Mouse (Mus musculus) forebrain, embryonic 10.5 days (tissue): ENCODE data around the gene Cyb5d1. TPM values are rescaled to one million over a fixed set of nuclear protein-coding genes. Genes with fewer than 3 reads are reported as not detected.
A peak's percentile ranks its signal among the peaks of the same experiment; 100 is the strongest.
"Not testable (repeated sequence)": the region's sequence is repeated elsewhere in the genome, so short reads cannot be mapped to it uniquely, and the experiment has no call there.

Source experiments
- DNase-seq: peaks from one replicate; pipeline ENCODE4 v3.0.0-alpha.2; 2017; ENCODE audit warnings: low spot score; ENCODE audit errors: extremely low spot score
- H3K27ac ChIP-seq: fragments of 300-500 bp; sonication (generic); 2 replicates; pipeline ENCODE4 v1.5.1; 2016; ENCODE audit warnings: mild to moderate bottlenecking
- H3K27me3 ChIP-seq: fragments of 300-500 bp; sonication (generic); 2 replicates; pipeline ENCODE4 v1.6.1; 2016; ENCODE audit warnings: mild to moderate bottlenecking; ENCODE audit not compliant: poor library complexity, severe bottlenecking
- H3K36me3 ChIP-seq: fragments of 300-500 bp; sonication (generic); replicated peaks from 2 replicates; pipeline ENCODE4 v1.6.1; 2016; ENCODE audit warnings: mild to moderate bottlenecking, moderate library complexity
- H3K4me1 ChIP-seq: fragments of 300-500 bp; sonication (generic); 2 replicates; pipeline ENCODE4 v1.6.1; 2016
- H3K4me3 ChIP-seq: fragments of 300-500 bp; sonication (generic); 2 replicates; pipeline ENCODE4 v1.5.1; 2016; ENCODE audit warnings: mild to moderate bottlenecking, moderate library complexity
- H3K9me3 ChIP-seq: fragments of 300-500 bp; sonication (generic); 2 replicates; pipeline ENCODE4 v1.6.1; 2016; ENCODE audit warnings: mild to moderate bottlenecking, moderate library complexity
- WGBS: fragments of 180-500 bp; shearing (Covaris S2); methylation state at CpG from one replicate; pipeline ENCODE4 v1.1.7; 2016; 5-methylcytosine and 5-hydroxymethylcytosine counted together
- polyA plus RNA-seq: library from polyadenylated mRNA; unstranded; fragments of >200 nt; fragmentation: Nextera tagmentation; extraction: Ambion mirVana; gene quantifications from 2 replicates; pipeline ENCODE4 v1.2.1, GENCODE M21; 2016

The Cyb5d1 gene
- polyA plus RNA-seq, 1 experiment from 2014 or later, result 47.3 TPM

DNA sequence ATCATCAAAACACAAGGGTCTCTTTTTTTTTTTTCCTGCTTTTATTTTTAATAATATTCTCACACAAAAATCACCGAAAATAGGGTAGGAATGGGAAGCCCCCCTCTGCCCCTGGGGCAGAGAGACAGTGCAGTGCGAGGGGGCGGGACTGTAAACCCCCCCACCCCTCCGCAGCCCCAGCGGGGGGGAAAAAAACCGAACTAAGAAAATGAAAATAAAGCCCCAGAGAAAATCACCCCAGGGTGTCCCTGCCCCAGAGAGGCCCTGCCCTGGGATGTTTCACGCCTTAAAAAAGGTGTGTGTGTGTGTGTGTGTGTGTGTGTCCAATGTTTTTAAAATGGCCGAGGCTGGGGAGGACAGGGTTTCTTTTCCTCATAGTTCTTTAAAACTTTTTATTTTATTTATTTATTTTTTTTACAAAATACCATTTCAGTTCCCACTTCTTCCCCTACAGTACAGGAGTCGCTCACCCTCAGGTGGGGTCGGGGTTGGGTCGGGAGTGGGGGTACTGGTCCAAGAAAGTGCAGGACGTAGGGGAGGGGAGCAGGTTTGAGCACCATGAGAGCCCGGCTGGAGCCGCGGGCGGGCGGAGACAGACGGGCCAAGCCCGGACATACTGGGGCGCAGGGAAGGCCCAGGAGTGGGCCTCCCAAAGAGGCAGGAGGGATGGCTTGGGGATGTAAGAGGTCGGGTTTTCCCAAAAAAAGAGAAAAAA is 3.2 kb upstream of the Cyb5d1 start:
- no peaks in the 10 kb centered on the region for H3K9me3 ChIP-seq
- 6% methylated on average over 21 of the region's 21 CpGs for WGBS
- peaks cover 44% of the 10 kb centered on the region for H3K36me3 ChIP-seq
- H3K27me3 ChIP-seq, result peaks cover 28% of the 10 kb centered on the region
- H3K4me3 ChIP-seq, result peak overlapping the region; percentile 73
- peak overlapping the region; percentile 81 for H3K27ac ChIP-seq
- peaks cover 66% of the 10 kb centered on the region for H3K4me1 ChIP-seq
- DNase-seq, result peak; percentile 33

GRCm38 (mm10) chr11:69398059-69398458 is 2.6 kb upstream of the Cyb5d1 start, which contains the start of gene Tmem88:
Tmem88 (minus strand) TSS chr11:69398234.
- Histone ChIP-seq H3K27me3 (peaks cover 28% of the 10 kb centered on the region), H3K4me1 (peaks cover 66% of the 10 kb centered on the region), H3K27ac (peak within 1 kb of the TSS; percentile 99), H3K4me3 (peak within 1 kb of the TSS; percentile 73), H3K36me3 (peaks cover 38% of the 10 kb centered on the region), H3K9me3 (no peaks in the 10 kb centered on the region)
- WGBS, result 2% methylated on average over 16 of the region's 16 CpGs
- DNase-seq, result peak; percentile 57

GRCm38 (mm10) chr11:69397581-69398057 is 2.2 kb upstream of the Cyb5d1 start:
- H3K9me3 ChIP-seq, result no peaks in the 10 kb centered on the region

GRCm38 (mm10) chr11:69396772-69397171 is 1.3 kb upstream of the Cyb5d1 start:
- Histone ChIP-seq H3K27ac (peak overlapping the region; percentile 99), H3K27me3 (peaks cover 25% of the 10 kb centered on the region), H3K36me3 (peaks cover 34% of the 10 kb centered on the region), H3K9me3 (no peaks in the 10 kb centered on the region), H3K4me1 (peaks cover 65% of the 10 kb centered on the region), H3K4me3 (peak overlapping the region; percentile 73)
- WGBS, result 21% methylated on average over 11 of the region's 11 CpGs
- DNase-seq, result no peak

More at GRCm38 (mm10) chr11:69397581-69398057, 2.2 kb upstream of the Cyb5d1 start:
- Histone ChIP-seq H3K27me3 (peaks cover 28% of the 10 kb centered on the region), H3K27ac (peak overlapping the region; percentile 81), H3K4me3 (peak overlapping the region; percentile 73), H3K36me3 (peaks cover 37% of the 10 kb centered on the region), H3K4me1 (peaks cover 66% of the 10 kb centered on the region)
- DNase-seq, result peak; percentile 61
- WGBS, result 4% methylated on average over 24 of the region's 24 CpGs

DNA sequence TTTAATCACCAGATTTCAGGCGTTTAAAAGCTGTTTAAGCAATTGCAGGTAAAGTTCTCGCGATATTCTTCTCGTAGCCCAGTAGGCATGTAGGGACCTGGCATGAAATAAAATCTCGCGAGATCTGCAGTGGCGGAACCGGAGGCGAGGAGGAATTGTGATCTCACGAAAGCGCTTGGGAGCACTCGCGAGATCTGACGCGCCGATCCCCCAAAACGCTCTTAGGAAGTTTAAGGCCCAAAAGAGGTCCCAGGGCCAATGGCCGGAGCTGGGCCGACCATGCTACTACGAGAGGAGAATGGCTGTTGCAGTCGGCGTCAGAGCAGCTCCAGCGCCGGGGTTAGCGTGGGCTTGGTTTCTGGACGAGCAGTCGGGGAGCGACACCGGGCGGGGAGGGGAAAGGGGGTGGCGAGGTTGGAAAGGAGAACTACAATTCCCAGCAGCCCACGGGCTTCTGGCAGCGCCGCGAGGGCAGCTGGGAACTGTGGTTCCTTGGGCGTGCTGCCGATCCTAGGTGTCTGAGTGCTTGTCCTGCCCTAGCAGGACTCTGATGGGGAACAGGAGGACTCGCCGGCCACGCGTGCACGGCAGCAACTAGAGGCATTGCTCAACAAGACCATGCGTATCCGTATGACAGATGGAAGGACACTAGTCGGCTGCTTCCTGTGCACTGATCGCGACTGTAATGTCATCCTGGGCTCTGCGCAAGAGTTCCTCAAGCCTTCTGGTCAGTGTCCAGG is 373 bp upstream of the Cyb5d1 start:
- peak; percentile 96 for DNase-seq
- H3K36me3 ChIP-seq, result peaks cover 29% of the 10 kb centered on the region
- peak overlapping the region; percentile 73 for H3K4me3 ChIP-seq
- no peaks in the 10 kb centered on the region for H3K9me3 ChIP-seq
- H3K4me1 ChIP-seq, result peaks cover 55% of the 10 kb centered on the region
- peak overlapping the region; percentile 99 for H3K27ac ChIP-seq
- H3K27me3 ChIP-seq, result peaks cover 16% of the 10 kb centered on the region
- WGBS, result 1% methylated on average over 48 of the region's 48 CpGs

DNA sequence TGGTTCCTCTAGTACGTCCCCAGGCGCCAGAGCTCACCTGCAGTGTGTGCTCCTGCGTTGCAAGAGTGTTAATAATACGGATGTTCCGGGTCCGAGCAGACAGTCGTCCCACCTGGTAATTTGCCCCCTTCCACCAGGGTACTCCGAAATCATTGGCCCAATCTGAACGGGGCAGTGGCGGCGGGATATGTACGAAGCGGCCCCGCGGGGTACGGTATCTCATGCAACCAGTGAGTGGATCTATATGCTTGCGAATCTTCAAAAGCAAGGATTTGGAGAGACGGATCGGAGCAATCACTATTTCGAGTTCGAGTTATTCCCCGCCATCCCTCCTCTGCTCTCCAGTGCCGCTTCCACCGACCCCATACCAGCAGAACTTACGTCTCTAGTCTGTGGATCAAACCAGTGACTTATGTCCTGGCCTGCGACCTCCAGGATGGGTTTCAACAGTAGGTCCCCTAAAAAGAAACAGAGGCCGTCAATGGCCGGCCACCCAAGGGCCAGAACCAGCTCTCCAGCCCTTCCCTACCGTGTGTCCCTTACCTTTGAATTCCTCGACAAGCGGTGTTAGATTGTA is 752 bp downstream of the Cyb5d1 start:
- H3K27me3 ChIP-seq, H3K9me3 ChIP-seq: not testable (repeated sequence)
- peak overlapping the region; percentile 99 for H3K27ac ChIP-seq
- H3K36me3 ChIP-seq, result peaks cover 18% of the 10 kb centered on the region
- H3K4me1 ChIP-seq, result peaks cover 50% of the 10 kb centered on the region
- DNase-seq, result peak; percentile 44
- WGBS, result 2% methylated on average over 31 of the region's 31 CpGs
- peak overlapping the region; percentile 73 for H3K4me3 ChIP-seq

- Histone ChIP-seq H3K27me3 (no peaks in the 10 kb centered on the region), H3K9me3 (no peaks in the 10 kb centered on the region), H3K4me3 (no peak overlapping the region), H3K36me3 (peaks cover 19% of the 10 kb centered on the region), H3K4me1 (peaks cover 15% of the 10 kb centered on the region), H3K27ac (no peak overlapping the region)
- peak; percentile 47 for DNase-seq
- 52% methylated on average over 10 of the region's 10 CpGs for WGBS
Observed at GRCm38 (mm10) chr11:69390400-69391034, 4.9 kb downstream of the Cyb5d1 start.

- H3K27ac ChIP-seq, result 0 out of 2 replicates have a peak overlapping the region, but pooled peaks have one; percentile 7
- peaks cover 19% of the 10 kb centered on the region for H3K36me3 ChIP-seq
- no peaks in the 10 kb centered on the region for H3K27me3 ChIP-seq
- H3K4me1 ChIP-seq, result peaks cover 15% of the 10 kb centered on the region
- WGBS, result 65% methylated on average over 14 of the region's 14 CpGs
- DNase-seq, result no peak
- H3K4me3 ChIP-seq, result no peak overlapping the region
- H3K9me3 ChIP-seq, result no peaks in the 10 kb centered on the region
Observed at GRCm38 (mm10) chr11:69389531-69390399, 5.7 kb downstream of the Cyb5d1 start.

DNA sequence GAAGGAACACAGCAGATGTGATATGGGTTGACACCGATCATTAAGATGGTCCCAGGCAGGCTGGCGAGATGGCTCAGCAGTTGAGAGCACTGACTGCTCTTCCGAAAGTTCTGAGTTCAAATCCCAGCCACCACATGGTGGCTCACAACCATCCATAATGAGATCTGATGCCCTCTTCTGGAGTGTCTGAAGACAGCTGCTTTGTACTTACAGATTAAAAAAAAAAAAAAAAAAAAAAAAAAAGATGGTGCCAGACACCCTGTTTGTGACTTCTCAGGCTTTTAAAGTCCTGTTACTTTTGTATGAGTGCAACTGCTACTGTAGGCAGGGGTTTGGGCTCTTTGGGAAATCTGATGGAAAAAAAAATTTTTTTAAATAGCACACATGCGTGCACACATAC is 6.8 kb downstream of the Cyb5d1 start:
- Histone ChIP-seq H3K9me3 (no peaks in the 10 kb centered on the region), H3K4me3 (no peak overlapping the region), H3K27ac (no peak overlapping the region), H3K27me3 (no peaks in the 10 kb centered on the region), H3K36me3 (peaks cover 19% of the 10 kb centered on the region), H3K4me1 (peaks cover 9% of the 10 kb centered on the region)
- 95% methylated on average over 4 of the region's 4 CpGs for WGBS
- DNase-seq, result no peak

- no peaks in the 10 kb centered on the region for H3K27me3 ChIP-seq
- H3K36me3 ChIP-seq, result peaks cover 15% of the 10 kb centered on the region
- DNase-seq, result no peak
- H3K27ac ChIP-seq, result no peak overlapping the region
- H3K4me3 ChIP-seq, result no peak overlapping the region
- WGBS, result 85% methylated on average over 7 of the region's 7 CpGs
- H3K9me3 ChIP-seq, result no peaks in the 10 kb centered on the region
- H3K4me1 ChIP-seq, result peaks cover 9% of the 10 kb centered on the region
Observed at GRCm38 (mm10) chr11:69386758-69387157, 8.7 kb downstream of the Cyb5d1 start.

GRCm38 (mm10) chr11:69384979-69385378 is 10.5 kb downstream of the Cyb5d1 start:
- peaks cover 11% of the 10 kb centered on the region; the same call in 1 of the 2 replicates for H3K36me3 ChIP-seq
- H3K27ac ChIP-seq, result no peak overlapping the region
- WGBS, result 84% methylated on average over 6 of the region's 6 CpGs
- no peaks in the 10 kb centered on the region for H3K9me3 ChIP-seq
- H3K4me3 ChIP-seq, result no peak overlapping the region
- no peaks in the 10 kb centered on the region for H3K27me3 ChIP-seq
- peaks cover 5% of the 10 kb centered on the region for H3K4me1 ChIP-seq
- no peak for DNase-seq
